Mouse (Mus musculus) spleen, postnatal 4 days (tissue): ENCODE results near the gene Gm28036.

Experiments
- DNase-seq, 2 experiments: peaks; one replicate each; pipeline ENCODE4 v3.0.0; 2022; ENCODE audit warnings: low spot score in 2 of 2

Gm28036 gene

GRCm38 (mm10) chr2:156084541-156084940 is 42.4 kb downstream of the Gm28036 start:
- DNase-seq, result no peak

GRCm38 (mm10) chr2:156080391-156080790 is 46.5 kb downstream of the Gm28036 start:
- no peak for DNase-seq

GRCm38 (mm10) chr2:156079674-156080073 is 47.2 kb downstream of the Gm28036 start:
- DNase-seq, result no peak

- DNase-seq, result no peak
These were observed 47.7 kb downstream of the Gm28036 start for GRCm38 (mm10) chr2:156079183-156079560.

- no peak for DNase-seq
These were observed 48.3 kb downstream of the Gm28036 start for GRCm38 (mm10) chr2:156078421-156079182.

GRCm38 (mm10) chr2:156077461-156077860 is 49.4 kb downstream of the Gm28036 start:
- DNase-seq, result no peak

GRCm38 (mm10) chr2:156073725-156074124 is 53.2 kb downstream of the Gm28036 start:
- DNase-seq, result no peak

GRCm38 (mm10) chr2:156071236-156071635 is 55.7 kb downstream of the Gm28036 start:
- DNase-seq, result no peak

GRCm38 (mm10) chr2:156067916-156068315 is 59.0 kb downstream of the Gm28036 start:
- DNase-seq, result no peak

GRCm38 (mm10) chr2:156066126-156066525 is 60.8 kb downstream of the Gm28036 start:
- no peak for DNase-seq

- peak; percentile 75 to 90 for DNase-seq
These were observed 61.5 kb downstream of the Gm28036 start, which contains the start of gene Spag4 for GRCm38 (mm10) chr2:156065099-156066041. TSS of gene Spag4 (plus strand) at chr2:156065175.

- no peak for DNase-seq
These were observed 74.1 kb downstream of the Gm28036 start, which contains the start of gene Fer1l4 for GRCm38 (mm10) chr2:156052816-156053215. TSS of gene Fer1l4 (minus strand) at chr2:156052947.

GRCm38 (mm10) chr2:156047929-156048328 is 79.0 kb downstream of the Gm28036 start:
- DNase-seq, result no peak

GRCm38 (mm10) chr2:156042903-156043302 is 84.0 kb downstream of the Gm28036 start:
- DNase-seq, result no peak

- no peak for DNase-seq
These were observed 87.5 kb downstream of the Gm28036 start for GRCm38 (mm10) chr2:156039390-156039789.

- DNase-seq, result no peak
These were observed 101.4 kb downstream of the Gm28036 start for GRCm38 (mm10) chr2:156025482-156025881.
